Mouse (Mus musculus) thymus, postnatal 14 days (tissue): Measurements from ENCODE around the gene Hypk.
A peak's percentile ranks its signal among the peaks of the same experiment; 100 is the strongest.
"Not testable (repeated sequence)": the region's sequence is repeated elsewhere in the genome, so short reads cannot be mapped to it uniquely, and the experiment has no call there.

ENCODE experiments used
- DNase-seq: peaks from one replicate; pipeline ENCODE4 v3.0.0; 2021

The Hypk gene

DNA sequence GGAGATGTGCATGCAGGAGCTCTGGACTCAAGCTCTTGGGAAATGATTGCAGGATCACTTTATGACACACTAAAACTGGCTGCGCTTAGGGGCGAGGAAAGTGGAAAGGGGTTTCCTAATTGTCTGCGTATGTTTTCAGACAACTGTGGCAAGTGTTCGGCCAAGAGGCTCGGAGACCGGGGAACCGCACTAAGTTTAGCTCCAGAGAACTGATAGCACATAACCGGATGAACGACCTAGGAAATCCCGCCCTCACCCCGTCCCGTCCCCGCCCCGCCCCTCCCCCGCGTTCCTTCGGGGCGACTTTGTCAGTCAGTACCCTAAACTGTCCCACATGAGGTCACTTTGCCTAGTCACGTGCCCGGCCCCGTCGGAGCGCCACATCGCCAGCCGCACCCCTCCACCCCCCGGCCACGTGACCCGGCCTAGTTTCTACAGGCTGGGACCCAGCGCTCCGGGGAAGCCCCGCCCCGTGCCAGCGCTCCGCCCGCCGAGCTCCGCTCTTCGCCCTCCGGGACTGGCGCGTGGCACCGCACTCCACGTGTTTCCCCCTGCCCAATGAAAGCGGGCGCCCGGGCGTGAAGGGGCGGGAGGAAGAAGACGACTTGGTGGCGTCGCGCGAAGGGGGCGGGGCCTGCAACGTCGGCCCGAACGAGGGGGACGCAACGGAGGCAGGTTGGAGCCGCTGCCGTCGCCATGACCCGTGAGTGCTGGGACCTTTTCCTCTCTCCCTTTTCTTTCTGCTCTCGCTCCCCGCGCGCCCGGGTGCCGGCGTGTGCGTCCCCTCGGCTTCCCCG, 4.2 kb upstream of the Hypk start, which contains the start of gene Serf2:
TSS of gene Serf2 (plus strand) at position 457 of the 797 bp plus-strand sequence.
- DNase-seq = peak; percentile 100

DNA sequence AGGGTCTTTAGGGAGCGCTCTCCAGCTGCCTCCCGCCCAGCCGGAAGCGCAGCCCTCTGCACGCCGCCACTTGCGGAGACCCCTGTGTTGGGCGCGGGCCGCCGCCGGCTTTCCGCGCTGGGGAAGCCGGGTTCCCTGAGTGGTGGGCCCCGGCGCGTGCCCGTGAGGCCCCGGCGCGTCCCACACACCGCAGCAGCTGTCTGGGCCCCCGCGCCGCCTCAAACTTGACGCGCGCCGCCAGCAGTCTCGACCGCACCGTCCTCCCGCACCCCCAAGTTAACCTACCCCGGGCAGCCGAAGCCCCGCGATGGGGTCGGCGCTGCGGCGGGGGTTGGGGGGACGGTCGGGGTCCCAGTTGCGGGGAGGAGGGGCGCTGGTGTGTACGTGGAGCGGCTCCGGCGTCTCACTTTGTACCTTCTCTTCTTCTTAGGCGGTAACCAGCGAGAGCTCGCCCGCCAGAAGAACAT, 3.5 kb upstream of the Hypk start:
- no peak for DNase-seq

DNA sequence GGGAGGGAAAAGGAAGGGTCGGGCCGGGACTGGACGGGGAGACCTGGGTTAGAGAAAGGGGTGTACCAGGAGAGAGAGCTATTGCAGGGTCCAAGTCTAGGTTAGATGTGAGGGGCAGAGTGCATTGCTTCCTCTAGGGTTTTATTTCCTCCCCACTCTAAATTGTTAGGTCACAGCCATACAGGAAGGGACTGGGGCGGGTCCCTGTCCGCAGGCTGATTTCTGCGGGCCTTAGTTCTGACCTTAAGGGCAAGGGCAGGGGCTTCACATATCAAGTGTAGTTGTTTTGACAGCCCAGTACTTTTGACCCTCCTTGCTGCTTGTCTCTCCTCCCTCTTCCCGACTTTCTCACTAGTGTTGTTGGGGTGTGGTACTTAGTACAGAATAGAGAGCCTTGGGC, 3.0 kb upstream of the Hypk start:
- no peak for DNase-seq

DNA sequence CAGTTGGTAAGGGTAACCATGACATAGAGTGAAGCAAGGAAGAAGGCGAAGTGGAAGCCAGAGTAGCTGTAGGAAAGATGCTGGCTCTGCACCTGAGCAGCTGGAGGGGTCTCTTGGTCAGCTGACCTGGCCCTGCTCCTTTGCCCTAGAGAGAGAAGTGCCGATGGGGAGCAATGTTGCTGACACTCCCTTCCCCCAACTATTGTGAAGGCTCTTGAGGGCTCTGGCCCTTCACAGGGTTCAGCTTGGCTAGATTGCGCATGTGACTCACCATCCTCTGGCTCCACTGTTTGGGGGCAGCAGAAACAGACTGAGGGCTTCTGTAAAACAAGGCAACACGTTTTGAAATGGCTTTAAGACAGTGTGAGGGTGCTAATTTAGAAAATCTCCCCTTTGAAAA, 729 bp upstream of the Hypk start:
- DNase-seq = no peak

DNA sequence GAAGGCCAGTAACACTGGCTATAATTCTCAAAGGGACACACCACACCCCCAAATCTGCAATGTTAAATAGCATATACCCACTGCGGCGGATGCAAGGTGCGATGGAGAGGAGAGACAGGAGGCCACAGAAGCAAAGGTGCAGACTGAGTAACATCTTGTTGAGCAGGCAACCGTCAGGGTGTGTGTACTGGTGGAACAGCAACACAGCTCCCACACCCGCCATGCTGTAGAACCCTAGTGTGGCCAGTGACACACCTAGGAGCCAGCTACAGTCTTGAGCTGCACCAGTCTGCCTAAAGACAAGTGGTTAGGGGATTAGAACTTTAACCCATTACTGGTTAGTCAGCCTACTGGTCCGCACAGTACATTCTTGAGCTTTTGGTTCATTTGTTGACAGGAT, 827 bp downstream of the Hypk start:
- DNase-seq = no peak

DNA sequence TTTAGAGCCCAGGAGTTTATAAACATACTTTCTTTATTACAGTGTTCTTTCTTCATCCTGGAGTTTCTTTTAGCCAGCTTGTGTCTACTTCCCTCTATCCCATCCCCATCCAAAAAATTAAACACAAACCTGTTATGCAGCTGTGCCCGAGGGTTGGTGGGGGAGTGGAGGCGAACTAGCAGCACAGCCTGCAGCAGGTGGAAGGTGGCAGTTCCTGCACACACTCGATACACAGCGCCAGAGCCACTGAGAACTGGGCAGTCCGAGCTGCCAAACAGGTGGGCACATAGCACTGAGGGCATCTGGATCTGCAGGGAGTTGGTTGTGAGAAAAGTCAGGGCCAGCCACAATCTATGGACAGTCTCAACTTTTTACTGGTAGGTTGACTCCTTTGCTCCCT, 2.4 kb downstream of the Hypk start:
- DNase-seq = no peak

DNA sequence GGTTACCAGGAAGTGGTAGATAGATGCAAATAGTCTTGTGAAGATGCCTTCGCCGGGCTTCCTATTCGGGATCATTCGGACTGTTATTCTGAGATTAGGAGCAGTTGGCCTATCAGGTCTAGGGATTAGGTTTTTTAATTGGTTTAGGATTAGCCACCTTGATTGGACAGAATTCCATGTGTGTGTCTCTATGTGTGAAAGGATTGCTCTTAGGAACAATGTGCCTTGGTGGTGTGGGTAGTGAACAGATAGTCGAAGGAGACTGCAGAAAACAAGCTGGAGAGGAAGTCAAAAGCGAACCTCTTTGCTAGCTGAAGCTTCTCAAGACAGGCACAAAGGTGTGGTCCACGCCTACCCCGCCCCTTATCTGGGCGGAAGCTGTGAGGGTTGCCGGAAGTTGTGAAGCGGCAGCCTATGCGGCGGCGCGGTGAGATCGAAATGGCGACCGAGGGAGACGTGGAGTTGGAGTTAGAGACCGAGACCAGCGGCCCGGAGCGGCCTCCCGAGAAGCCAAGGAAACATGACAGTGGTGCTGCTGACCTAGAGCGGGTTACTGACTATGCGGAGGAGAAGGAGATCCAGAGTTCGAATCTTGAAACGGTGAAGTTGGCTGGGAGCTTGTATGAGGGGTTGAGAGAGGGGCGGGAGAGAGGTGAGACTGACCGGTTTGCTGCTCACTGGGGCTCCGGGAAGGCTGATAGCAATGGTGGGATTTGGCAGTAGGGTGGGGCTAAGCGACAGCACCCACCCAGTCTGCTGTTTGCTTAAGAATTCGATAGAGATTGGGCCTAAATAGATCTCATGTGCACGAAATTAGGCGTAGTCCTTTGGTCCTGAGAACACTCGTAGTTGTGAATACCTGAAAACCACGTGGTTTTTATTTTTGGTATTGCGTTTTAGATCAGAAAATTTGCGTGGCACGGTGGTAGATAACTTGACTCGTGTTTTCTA, 3.9 kb downstream of the Hypk start, which contains the start of gene Serinc4:
TSS of gene Serinc4 (minus strand) at position 90 of the 951 bp plus-strand sequence.
- peak; percentile 91 for DNase-seq

DNA sequence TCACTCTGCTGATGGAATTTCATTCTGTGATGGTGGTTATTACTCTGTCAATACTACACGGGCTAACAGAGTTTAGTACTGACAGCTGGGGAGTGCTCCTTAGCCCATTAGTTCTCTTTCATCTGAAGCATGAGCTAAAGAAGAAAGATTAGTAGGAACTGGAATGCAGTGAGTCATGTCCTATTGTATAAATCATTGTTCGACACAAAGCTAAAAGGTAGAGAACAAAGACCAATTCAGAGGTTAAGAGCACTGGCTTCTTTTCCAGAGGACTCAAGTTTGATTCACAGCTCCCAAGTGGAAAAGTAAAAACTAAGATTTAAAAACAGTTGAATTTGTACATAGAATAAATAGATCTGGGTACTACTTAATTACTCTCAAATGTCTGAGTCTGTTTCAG, 7.0 kb downstream of the Hypk start:
- DNase-seq = no peak

DNA sequence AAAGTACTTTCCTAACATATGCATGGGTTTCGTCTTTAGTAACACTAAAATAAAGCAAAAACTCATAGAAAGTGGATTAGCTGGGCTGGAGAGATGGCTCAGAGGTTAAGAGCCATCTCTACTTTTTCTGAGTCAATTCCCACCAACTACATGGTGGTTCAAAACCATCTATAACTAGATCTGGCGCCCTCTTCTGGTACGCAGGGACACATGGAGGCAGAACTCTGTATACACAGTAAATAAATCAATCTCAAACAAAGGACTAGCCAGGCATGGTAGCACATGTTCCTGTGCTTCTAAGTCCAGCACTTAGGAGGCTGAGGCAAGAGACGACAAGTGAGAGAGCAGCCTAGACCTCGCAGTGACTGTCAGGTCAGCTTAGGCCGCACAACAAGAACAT, 15.9 kb downstream of the Hypk start:
- not testable (repeated sequence) for DNase-seq

DNA sequence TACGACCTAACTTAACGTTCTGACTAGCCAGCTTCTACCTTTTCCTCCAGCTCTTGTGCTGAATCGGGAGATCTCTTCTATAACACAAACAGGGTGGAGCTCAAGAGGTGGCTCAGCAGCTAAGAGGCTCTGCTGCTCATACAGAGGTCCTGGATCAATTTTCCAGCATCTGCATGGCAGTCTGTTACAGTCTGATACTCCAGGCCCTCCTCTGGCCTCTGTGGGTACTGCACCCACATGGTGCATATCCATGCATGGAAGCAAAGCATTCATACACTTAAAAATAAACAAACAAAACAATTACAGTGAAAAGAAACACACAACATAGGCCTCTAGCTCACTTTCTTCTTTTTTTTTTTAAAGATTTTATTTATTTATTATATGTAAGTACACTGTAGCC, 19.7 kb downstream of the Hypk start:
- not testable (repeated sequence) for DNase-seq

DNA sequence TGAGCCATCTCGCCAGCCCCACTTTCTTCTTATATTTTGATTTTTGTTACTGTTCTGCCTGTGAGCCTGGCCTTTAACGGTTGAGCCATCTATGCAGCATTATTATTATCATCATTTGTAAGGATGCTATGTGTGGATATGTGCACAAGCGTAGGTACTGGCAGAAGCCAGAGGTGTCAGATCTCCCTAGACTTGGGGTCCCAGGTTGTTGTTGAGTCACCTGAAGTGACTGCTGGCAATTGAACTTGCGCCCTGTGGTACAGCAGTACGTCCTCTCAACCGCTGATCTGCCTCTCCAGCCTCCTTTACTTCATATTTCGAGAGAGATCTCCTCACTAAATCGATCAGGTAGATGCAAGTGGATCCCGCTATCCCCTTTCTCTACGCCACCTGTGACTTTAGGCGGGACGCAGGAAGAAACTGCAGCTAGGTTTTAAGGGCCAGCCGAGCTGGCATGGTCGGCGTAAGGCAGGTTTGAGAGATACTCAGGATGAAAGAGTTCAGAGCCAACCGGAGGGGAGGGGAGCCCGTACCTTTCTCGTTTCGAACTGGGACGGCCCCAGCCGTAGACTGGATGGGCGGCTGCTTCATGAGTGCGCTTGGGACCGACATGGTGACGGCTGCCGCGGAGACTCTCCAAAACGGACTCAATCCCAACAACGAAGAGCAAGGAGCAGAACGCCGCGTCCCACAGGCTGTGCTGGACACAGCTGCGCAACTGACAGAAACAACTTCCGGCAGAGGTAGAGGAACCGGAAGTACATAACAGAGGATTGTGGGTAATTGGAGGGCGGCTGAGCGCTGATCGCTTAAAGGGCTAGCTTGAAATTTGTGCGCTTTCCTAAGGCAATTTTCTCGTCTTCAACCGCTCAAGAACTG, 20.4 kb downstream of the Hypk start, which contains the start of gene Mfap1b:
TSS of gene Mfap1b (minus strand) at position 767 of the 879 bp plus-strand sequence.
- DNase-seq = peak; percentile 83

DNA sequence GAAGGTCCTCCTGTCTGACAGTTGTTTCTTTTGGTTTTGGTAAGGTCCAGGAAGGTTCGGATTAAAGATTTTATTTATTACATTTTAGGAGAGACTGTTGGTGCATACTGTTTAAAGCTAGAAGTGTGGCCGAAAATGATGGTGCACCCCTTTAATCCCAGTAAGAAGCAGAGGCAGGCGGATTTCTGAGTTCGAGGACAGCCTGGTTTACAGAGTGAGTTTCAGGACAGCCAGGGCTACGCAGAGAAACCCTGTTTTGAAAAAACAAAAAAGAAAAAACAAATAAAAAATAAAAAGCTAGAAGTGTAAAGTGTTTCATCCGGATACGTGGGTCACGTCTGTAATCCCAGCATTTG, 21.1 kb downstream of the Hypk start:
- no peak for DNase-seq

DNA sequence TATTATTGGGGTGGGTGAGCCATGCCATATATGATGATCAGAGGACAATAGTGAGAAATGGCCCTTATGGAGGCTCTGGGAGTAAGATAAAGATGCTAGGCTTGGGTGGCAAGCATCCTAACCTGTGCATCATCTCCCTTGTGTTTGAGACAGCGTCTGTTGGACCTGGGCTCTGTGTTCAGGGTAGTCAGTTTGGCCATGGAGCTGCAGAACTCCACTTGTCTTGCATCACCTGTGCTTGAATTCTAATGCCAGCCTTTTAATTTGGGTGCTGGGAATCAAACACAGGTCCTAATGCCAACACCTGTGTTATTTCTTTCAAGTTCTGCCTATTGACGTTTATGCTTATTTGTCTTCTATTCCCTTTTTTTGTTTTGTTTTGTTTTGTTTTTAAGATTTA, 22.2 kb downstream of the Hypk start:
- DNase-seq = not testable (repeated sequence)

DNA sequence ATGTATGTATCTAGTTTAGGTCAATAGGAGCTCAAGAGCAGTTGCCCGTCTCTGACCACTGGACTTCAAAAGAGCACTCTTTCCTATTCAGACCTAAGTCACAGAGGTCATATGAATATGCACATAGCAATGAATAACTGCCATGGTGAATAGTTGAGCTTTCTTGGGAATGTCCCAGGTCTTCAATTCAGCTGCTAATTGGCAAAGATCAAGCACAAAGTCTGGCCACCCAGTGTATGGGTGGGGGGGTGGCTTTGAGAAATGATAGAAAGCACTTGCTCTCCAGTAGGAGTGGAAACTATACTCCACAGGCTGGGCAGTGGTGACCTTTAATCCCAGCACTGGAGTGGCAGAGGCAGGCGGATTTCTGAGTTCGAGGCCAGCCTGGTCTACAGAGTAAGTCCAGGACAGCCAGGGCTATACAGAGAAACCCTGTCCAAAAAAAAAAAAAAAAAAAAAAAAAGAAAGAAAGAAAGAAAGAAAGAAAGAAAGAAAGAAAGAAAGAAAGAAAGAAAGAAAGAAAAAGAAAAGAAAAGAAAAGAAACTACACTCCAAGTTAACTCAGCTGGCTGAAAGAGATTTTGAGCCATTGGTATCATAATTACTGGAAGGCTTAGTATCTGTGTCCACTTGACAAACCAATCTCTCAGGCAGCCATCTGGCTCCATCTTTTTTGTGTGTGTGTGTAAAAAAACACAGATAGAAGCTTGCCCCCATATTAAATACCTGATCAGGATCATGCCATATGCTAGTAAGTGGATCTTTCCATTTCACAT, 24.6 kb downstream of the Hypk start:
- DNase-seq = no peak

DNA sequence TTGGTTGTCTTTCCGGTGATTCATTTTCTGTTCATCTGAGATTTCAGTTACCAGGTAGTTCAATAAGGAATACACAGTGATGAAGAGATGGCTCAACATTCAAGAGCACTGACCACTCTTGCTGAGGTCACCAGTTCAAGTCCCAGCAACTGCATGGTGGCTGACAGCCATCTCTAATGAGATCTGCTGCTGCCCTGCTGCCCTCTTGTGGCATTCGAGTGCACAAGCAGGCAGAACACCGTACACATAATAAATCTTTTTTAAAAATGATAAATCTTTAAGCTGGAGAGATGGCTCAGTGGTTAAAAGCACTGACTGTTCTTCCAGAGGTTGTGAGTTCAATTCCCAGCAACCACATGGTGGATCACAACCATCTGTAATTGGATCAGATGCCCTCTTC, 27.4 kb downstream of the Hypk start:
- peak; percentile 43 for DNase-seq

DNA sequence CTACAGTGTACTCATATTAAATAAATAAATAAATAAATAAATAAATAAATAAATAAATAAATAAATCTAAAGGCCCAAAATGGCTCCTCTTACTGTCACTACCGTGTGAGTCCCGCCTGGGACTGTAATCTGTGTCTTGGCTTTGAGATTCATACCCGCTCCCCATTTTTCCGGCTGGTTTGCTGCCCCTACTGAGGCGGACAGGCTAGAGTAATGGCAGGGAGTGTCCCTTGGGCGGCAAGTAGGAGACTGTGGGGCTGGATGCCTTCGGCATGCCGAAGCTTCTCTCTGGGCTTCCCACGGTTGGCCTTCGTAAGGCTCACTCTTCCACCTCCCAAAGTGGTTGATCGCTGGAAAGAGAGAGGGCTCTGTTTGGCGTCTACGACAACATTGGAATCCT, 27.8 kb downstream of the Hypk start:
- not testable (repeated sequence) for DNase-seq

DNA sequence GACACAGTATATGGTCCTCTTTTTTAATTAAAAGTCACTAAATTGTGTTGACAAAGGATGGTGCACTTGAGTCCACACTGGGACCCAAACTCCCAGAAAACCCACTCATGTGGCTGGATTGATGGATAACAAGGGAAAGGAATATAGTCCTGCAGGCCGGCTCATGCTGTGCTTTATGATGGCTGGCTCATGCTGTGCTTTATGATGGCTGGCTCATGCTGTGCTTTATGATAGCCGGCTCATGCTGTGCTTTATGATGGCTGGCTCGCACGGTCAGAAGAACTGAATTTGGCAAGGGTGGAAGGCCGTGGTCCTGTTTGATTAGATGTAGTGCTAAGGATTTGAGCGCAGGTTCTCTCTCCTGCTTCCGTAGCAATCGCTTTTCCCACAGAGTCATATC, 30.5 kb downstream of the Hypk start:
- no peak for DNase-seq

DNA sequence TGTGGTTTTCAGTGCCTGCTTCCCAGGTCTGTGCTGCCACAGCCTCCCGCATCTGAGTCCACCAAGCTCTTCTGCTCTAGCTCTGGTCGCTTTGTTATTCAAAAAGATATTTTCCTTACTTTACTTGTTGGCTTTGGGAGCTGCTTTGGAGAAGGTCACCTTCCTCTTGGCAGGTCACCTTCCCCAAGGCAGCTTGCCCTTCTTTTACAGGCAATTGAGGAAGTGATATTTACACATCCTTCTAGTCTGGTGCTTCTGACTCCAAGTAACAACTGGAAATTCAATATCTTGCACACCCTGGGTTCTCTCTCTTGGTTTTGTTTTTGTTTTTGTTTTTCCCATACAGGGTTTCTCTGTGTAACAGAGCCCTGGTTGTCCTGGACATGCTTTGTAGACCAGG, 31.3 kb downstream of the Hypk start:
- DNase-seq = not testable (repeated sequence)

DNA sequence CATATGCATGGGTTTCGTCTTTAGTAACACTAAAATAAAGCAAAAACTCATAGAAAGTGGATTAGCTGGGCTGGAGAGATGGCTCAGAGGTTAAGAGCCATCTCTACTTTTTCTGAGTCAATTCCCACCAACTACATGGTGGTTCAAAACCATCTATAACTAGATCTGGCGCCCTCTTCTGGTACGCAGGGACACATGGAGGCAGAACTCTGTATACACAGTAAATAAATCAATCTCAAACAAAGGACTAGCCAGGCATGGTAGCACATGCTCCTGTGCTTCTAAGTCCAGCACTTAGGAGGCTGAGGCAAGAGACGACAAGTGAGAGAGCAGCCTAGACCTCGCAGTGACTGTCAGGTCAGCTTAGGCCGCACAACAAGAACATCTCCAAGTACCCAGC, 48.5 kb downstream of the Hypk start:
- not testable (repeated sequence) for DNase-seq

DNA sequence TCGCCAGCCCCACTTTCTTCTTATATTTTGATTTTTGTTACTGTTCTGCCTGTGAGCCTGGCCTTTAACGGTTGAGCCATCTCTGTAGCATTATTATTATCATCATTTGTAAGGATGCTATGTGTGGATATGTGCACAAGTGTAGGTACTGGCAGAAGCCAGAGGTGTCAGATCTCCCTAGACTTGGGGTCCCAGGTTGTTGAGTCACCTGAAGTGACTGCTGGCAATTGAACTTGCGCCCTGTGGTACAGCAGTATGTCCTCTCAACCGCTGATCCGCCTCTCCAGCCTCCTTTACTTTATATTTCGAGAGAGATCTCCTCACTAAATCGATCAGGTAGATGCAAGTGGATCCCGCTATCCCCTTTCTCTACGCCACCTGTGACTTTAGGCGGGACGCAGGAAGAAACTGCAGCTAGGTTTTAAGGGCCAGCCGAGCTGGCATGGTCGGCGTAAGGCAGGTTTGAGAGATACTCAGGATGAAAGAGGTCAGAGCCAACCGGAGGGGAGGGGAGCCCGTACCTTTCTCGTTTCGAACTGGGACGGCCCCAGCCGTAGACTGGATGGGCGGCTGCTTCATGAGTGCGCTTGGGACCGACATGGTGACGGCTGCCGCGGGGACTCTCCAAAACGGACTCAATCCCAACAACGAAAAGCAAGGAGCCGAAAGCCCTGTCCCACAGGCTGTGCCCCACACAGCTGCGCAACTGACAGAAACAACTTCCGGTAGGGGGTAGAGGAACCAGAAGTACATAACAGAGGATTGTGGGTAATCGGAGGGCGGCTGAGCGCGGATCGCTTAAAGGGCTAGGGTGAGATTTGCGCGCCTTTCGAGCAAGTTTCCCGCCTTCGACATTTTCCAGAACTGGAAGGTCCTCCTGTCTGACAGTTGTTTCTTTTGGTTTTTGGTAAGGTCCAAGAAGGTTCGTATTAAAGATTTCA, 53.1 kb downstream of the Hypk start, which contains the start of the genes Mfap1a and Wdr76:
TSS of gene Mfap1a (minus strand) at position 724 of the 941 bp plus-strand sequence.
TSS of gene Wdr76 (plus strand) at position 782 of the 941 bp plus-strand sequence.
- DNase-seq = peak; percentile 89
